Mouse (Mus musculus) lung, adult 18-20 months (tissue): ENCODE data around the gene Pdpk1.

Experiments
- DNase-seq, 2 experiments: peaks; one replicate each; pipeline ENCODE4 v3.0.0; 2022; ENCODE audit warnings: mixed read lengths in 2 of 2

Pdpk1 gene

GRCm38 (mm10) chr17:24030551-24030950 lies 120.2 kb downstream of the Pdpk1 start:
- DNase-seq, result no peak

DNA sequence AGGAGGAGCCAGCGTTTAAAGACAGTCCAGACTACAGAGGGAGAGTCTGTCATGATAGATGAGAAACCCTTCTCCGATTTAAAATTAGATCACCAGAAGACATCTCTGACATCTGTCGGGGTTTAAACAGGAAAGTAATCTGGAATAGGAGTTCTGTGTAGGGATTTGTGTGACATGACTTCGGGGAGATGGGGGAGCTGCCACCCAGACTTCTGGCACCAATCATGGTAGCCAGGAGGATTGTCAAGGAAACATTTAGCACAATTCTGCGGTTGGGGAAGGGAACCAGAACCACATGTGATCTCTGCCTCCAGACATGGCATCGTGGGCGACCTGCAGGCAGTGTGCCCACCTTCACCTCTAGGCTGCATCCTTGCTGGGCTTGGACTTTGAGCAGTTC lies 121.2 kb downstream of the Pdpk1 start:
- no peak for DNase-seq
